Mouse (Mus musculus): ENCODE measurements around the gene Dpysl5. TPM values are rescaled to one million over a fixed set of nuclear protein-coding genes. Genes with fewer than 3 reads are reported as not detected.

Gene Dpysl5
- polyA plus RNA-seq, 1 experiment from 2014 or later, result 240 TPM

DNA sequence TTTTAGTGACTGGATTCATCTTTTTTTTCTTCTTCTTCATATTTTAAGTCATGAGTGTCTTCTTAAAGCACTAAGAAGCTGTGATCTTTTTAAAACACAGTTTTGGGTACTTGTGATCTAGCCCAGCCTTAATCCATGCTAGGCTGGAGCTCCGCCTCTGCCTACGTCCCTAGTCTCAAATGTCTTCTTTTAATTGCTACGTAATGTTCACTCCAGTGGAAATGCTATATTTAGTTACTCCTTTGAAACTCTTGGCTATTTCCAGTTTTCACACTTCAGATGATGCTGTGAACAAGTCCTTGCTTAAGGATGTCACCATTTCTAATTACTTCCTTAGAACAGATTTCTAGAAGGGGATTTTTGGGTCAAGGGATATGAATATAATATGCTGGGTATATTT lies 78.7 kb downstream of the Dpysl5 start:
- DNase-seq (no peak), ATAC-seq (ENCODE audit: low FRiP score, low TSS enrichment) (no peak)
- H3K9me3 ChIP-seq (ENCODE audit: control insufficient read depth, low read length), result no peaks in the 10 kb centered on the region
- no peak overlapping the region for H3K4me2 ChIP-seq (ENCODE audit: low read length)
- no peak overlapping the region for H3K9ac ChIP-seq (replicated peaks; ENCODE audit: low read length)
- peaks cover 95% of the 10 kb centered on the region for H3K36me3 ChIP-seq (ENCODE audit: control insufficient read depth, insufficient read depth, low read length)
- no peak overlapping the region for H3K27ac ChIP-seq (replicated peaks; ENCODE audit: low read depth, low read length)
- H3K27me3 ChIP-seq (ENCODE audit: control insufficient read depth, insufficient read depth, low read length), result no peaks in the 10 kb centered on the region
- H3K4me3 ChIP-seq (replicated peaks; ENCODE audit: low read depth, low read length), result no peak overlapping the region
- no peaks in the 10 kb centered on the region for H3K4me1 ChIP-seq (ENCODE audit: control insufficient read depth, insufficient read depth, low read length)
- 95% methylated on average over 3 of the region's 3 CpGs for WGBS

DNA sequence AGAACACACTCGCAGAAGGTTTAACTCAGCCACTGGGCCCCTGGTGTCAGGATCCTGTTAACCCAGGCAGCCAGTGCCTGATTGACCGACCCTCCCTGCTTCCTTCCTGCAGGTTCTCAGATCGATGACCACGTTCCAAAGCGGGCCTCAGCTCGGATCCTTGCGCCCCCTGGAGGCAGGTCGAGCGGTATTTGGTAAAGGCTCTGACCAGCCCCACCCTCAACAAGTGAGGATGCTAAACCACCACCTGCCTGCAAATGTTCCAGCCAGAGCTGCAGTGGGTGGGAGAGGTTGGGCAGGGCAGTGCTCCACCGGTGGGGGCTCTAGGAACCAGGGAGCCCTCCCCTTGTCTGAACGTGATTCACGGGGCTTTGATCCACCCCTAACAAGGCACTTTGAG lies 84.8 kb downstream of the Dpysl5 start:
- Histone ChIP-seq H3K36me3 (ENCODE audit: control insufficient read depth, insufficient read depth, low read length) (peaks cover 88% of the 10 kb centered on the region), H3K9ac (replicated peaks; ENCODE audit: low read length) (no peak overlapping the region; the same call in 1 of the 2 replicates), H3K9me3 (ENCODE audit: control insufficient read depth, low read length) (no peaks in the 10 kb centered on the region), H3K4me2 (ENCODE audit: low read length) (no peak overlapping the region), H3K4me3 (replicated peaks; ENCODE audit: low read depth, low read length) (no peak overlapping the region), H3K4me1 (ENCODE audit: control insufficient read depth, insufficient read depth, low read length) (no peaks in the 10 kb centered on the region), H3K27me3 (ENCODE audit: control insufficient read depth, insufficient read depth, low read length) (no peaks in the 10 kb centered on the region), H3K27ac (replicated peaks; ENCODE audit: low read depth, low read length) (no peak overlapping the region)
- ATAC-seq (ENCODE audit: low FRiP score, low TSS enrichment) (peak; percentile 42; the same call in 1 of the 2 replicates), DNase-seq (peak; percentile 86)
- WGBS, result 14% methylated on average over 12 of the region's 12 CpGs

DNA sequence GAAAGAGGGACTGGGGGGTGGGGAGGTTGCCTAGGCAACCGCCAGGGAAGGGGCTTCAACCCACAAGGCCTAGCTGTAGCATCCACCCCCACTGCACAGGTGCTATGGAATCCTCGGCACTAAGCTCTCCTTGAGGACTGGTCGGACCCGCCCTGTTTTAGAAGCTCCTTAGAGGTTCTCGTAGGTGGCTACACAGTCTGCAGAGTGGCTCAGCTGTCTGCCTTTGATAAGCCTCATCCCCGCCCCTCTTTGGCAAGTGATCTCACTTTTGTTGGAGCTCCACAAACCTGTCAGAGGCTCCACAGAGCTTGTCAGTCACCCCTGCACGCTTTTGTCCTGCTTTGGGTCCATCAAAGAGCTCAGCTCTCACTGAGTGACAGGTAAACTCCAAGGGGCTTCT lies 86.1 kb downstream of the Dpysl5 start:
- H3K36me3 ChIP-seq (ENCODE audit: control insufficient read depth, insufficient read depth, low read length), result peaks cover 75% of the 10 kb centered on the region

DNA sequence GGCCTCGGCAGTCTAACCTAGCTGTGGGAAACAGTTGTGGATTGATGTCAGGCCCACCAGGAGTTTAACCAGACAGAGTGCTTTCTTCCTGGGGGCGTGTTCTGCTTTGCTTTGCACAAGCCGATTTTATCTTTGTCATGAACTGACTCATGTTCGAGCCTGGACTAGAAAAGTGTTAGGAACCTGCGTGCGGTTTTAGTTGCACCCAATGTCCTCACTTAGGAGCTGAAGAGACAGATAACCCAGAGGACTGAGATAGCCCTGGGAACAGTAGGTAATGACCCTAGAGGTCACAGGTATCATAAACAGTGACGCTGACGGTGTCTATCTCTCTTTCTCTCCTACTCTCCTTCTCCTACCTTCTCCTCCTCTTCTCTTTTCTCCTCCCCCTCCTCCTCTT lies 86.6 kb downstream of the Dpysl5 start:
- no peak overlapping the region for H3K4me2 ChIP-seq (ENCODE audit: low read length)
- H3K27me3 ChIP-seq (ENCODE audit: control insufficient read depth, insufficient read depth, low read length), result no peaks in the 10 kb centered on the region
- no peaks in the 10 kb centered on the region for H3K4me1 ChIP-seq (ENCODE audit: control insufficient read depth, insufficient read depth, low read length)
- peaks cover 70% of the 10 kb centered on the region for H3K36me3 ChIP-seq (ENCODE audit: control insufficient read depth, insufficient read depth, low read length)
- H3K9me3 ChIP-seq (ENCODE audit: control insufficient read depth, low read length), result no peaks in the 10 kb centered on the region
- ATAC-seq (ENCODE audit: low FRiP score, low TSS enrichment), result no peak
- no peak overlapping the region for H3K9ac ChIP-seq (replicated peaks; ENCODE audit: low read length)
- H3K4me3 ChIP-seq (replicated peaks; ENCODE audit: low read depth, low read length), result no peak overlapping the region
- WGBS, result 71% methylated on average over 8 of the region's 8 CpGs
- no peak for DNase-seq
- no peak overlapping the region for H3K27ac ChIP-seq (replicated peaks; ENCODE audit: low read depth, low read length)

More for the DNA sequence above, 86.1 kb downstream of the Dpysl5 start:
- Histone ChIP-seq H3K9me3 (ENCODE audit: control insufficient read depth, low read length) (no peaks in the 10 kb centered on the region), H3K27ac (replicated peaks; ENCODE audit: low read depth, low read length) (no peak overlapping the region; the same call in 1 of the 2 replicates), H3K9ac (replicated peaks; ENCODE audit: low read length) (peak overlapping the region; percentile 26; the same call in 1 of the 2 replicates), H3K4me1 (ENCODE audit: control insufficient read depth, insufficient read depth, low read length) (no peaks in the 10 kb centered on the region), H3K27me3 (ENCODE audit: control insufficient read depth, insufficient read depth, low read length) (no peaks in the 10 kb centered on the region), H3K4me3 (replicated peaks; ENCODE audit: low read depth, low read length) (no peak overlapping the region), H3K4me2 (ENCODE audit: low read length) (no peak overlapping the region)
- WGBS, result 31% methylated on average over 7 of the region's 7 CpGs
- DNase-seq (no peak), ATAC-seq (ENCODE audit: low FRiP score, low TSS enrichment) (no peak)

DNA sequence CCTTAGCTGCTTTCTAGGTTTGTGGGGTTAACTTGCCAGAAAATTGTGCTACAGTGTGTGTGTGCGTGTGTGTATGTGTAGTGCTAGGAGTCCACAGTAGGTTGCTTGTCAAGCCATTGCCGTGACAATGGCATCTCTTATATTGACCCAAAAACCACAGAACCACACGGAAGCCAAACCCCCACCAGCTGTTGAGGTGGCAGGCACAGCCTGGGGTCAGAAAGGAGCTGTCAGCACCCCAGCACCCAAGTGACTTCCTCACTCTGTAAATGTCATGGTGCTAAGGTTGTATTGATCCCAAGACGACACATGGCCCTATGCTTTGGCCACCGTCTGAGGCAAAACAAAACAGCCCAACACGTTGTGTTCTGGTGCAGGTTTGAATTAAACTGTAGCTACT lies 87.6 kb downstream of the Dpysl5 start:
- no peak overlapping the region for H3K27ac ChIP-seq (replicated peaks; ENCODE audit: low read depth, low read length)
- no peaks in the 10 kb centered on the region for H3K4me1 ChIP-seq (ENCODE audit: control insufficient read depth, insufficient read depth, low read length)
- no peak overlapping the region for H3K9ac ChIP-seq (replicated peaks; ENCODE audit: low read length)
- peaks cover 60% of the 10 kb centered on the region for H3K36me3 ChIP-seq (ENCODE audit: control insufficient read depth, insufficient read depth, low read length)
- no peak for DNase-seq
- H3K4me2 ChIP-seq (ENCODE audit: low read length), result no peak overlapping the region
- H3K9me3 ChIP-seq (ENCODE audit: control insufficient read depth, low read length), result no peaks in the 10 kb centered on the region
- no peak for ATAC-seq (ENCODE audit: low FRiP score, low TSS enrichment)
- 86% methylated on average over 6 of the region's 6 CpGs for WGBS
- H3K27me3 ChIP-seq (ENCODE audit: control insufficient read depth, insufficient read depth, low read length), result no peaks in the 10 kb centered on the region
- H3K4me3 ChIP-seq (replicated peaks; ENCODE audit: low read depth, low read length), result no peak overlapping the region

DNA sequence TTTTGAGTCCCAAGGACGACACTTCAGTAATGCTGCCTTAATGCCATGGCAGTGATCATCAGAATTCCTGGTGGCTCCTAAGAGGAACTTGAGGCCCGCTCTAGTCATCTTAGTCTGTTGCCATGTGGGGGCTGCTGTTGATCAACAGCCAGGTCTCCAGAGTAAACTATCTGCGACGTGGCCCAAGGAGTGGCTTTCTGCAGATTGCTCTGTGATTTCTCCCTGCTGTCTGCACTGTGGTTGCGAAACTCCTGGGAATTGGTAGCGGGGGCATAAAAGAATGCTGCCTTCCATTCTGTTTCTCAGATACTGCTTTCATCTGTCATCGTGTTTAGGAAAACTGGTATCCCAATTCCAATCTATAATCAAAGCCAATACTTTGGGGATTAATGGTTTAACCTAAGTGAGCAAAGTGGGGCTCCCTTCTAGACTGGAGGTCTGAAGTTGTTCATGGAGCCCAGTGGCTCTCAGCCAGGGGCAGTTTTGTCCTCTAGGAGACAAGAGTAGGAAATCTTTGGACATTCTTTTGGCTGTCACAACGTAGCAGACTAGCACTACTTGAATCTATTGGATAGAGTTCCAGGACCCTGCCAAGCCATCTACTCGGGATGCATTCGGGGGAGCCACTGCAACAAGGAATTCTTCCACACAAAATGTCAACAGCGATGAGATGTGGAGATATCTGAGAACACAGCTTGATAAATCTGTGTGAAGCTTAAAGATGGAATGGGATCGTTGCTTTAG lies 91.5 kb downstream of the Dpysl5 start:
- Histone ChIP-seq H3K27me3 (ENCODE audit: control insufficient read depth, insufficient read depth, low read length) (no peaks in the 10 kb centered on the region), H3K4me2 (ENCODE audit: low read length) (no peak overlapping the region), H3K9ac (replicated peaks; ENCODE audit: low read length) (no peak overlapping the region), H3K4me1 (ENCODE audit: control insufficient read depth, insufficient read depth, low read length) (no peaks in the 10 kb centered on the region), H3K27ac (replicated peaks; ENCODE audit: low read depth, low read length) (no peak overlapping the region), H3K9me3 (ENCODE audit: control insufficient read depth, low read length) (no peaks in the 10 kb centered on the region), H3K36me3 (ENCODE audit: control insufficient read depth, insufficient read depth, low read length) (peaks cover 21% of the 10 kb centered on the region), H3K4me3 (replicated peaks; ENCODE audit: low read depth, low read length) (no peak overlapping the region)
- DNase-seq (no peak), ATAC-seq (ENCODE audit: low FRiP score, low TSS enrichment) (no peak)
- WGBS, result 81% methylated on average over 12 of the region's 12 CpGs

DNA sequence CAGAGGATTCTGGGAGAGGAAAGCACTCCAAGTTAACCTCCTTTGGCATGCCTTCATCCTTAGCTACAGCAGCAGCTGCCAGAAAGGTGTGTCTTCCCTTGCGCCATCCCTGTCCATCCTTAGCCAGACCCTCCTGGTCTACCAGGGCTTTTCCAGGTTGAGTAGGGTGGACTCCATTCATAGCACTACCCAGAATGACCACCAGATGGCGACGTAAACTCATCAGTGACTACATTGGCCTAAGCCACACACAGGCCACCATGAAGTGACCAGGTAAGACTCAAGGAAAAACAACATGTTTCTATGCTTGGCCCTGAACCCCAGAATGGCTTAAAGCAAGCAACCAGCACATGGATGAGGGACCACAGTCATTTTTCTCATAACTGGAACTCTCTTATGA lies 94.7 kb downstream of the Dpysl5 start:
- peak; percentile 95 for DNase-seq
- no peak overlapping the region for H3K27ac ChIP-seq (replicated peaks; ENCODE audit: low read depth, low read length)
- no peak overlapping the region for H3K9ac ChIP-seq (replicated peaks; ENCODE audit: low read length)
- H3K27me3 ChIP-seq (ENCODE audit: control insufficient read depth, insufficient read depth, low read length), result no peaks in the 10 kb centered on the region
- peak; percentile 78; the same call in 1 of the 2 replicates for ATAC-seq (ENCODE audit: low FRiP score, low TSS enrichment)
- H3K36me3 ChIP-seq (ENCODE audit: control insufficient read depth, insufficient read depth, low read length), result no peaks in the 10 kb centered on the region
- H3K4me3 ChIP-seq (replicated peaks; ENCODE audit: low read depth, low read length), result no peak overlapping the region
- 8% methylated on average over 3 of the region's 3 CpGs for WGBS
- no peaks in the 10 kb centered on the region for H3K4me1 ChIP-seq (ENCODE audit: control insufficient read depth, insufficient read depth, low read length)
- H3K9me3 ChIP-seq (ENCODE audit: control insufficient read depth, low read length), result no peaks in the 10 kb centered on the region
- no peak overlapping the region for H3K4me2 ChIP-seq (ENCODE audit: low read length)

DNA sequence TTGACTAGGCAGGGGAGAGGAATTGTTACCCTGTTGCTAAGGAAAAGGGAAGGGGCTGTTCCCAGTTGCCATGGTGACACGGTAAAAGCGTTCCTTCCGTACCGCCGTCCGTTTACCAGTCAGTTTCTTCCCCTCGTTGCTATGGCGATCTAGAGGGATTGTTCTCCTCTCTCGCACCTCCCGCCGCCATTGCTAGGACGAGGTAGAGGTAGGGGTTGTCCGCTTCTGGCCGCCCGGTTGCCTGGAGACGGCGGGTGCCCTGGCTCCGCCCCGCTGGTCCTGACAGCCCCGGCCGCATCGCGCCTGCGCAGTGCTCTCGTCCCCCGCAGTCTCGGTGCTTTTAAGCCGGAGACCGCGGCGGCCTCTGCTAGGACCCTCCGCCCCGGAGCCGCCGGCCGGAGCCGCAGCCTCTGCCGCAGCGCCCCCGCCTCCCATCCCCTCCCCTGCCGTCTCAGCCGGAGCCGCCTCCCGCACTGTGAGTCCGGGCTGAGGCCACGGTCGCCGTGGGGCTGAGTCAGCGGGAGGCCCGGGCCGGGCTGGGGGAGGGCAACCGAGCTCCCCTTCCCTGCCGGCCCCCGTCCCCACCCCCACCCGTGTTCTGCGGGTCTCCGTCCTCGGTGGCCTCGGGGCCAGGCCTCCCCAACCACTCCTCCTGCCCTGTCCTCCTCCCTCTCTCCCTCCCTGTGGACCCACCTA lies 103.2 kb downstream of the Dpysl5 start, which contains the start of gene Mapre3:
Gene Mapre3 (plus strand): TSS at position 218 of the 696 bp plus-strand sequence.
- Histone ChIP-seq H3K4me3 (replicated peaks; ENCODE audit: low read depth, low read length) (peak within 1 kb of the TSS; percentile 81), H3K36me3 (ENCODE audit: control insufficient read depth, insufficient read depth, low read length) (no peaks in the 10 kb centered on the region), H3K9ac (replicated peaks; ENCODE audit: low read length) (peak within 1 kb of the TSS; percentile 93), H3K27ac (replicated peaks; ENCODE audit: low read depth, low read length) (peak within 1 kb of the TSS; percentile 95), H3K27me3 (ENCODE audit: control insufficient read depth, insufficient read depth, low read length) (no peaks in the 10 kb centered on the region), H3K4me2 (ENCODE audit: low read length) (peak within 1 kb of the TSS; percentile 91), H3K4me1 (ENCODE audit: control insufficient read depth, insufficient read depth, low read length) (peaks cover 32% of the 10 kb centered on the region), H3K9me3 (ENCODE audit: control insufficient read depth, low read length) (no peaks in the 10 kb centered on the region)
- DNase-seq (peak; percentile 98), ATAC-seq (ENCODE audit: low FRiP score, low TSS enrichment) (peak; percentile 97)
- under 1% methylated on average over 58 of the region's 59 CpGs for WGBS
